Mouse (Mus musculus): Measurements from ENCODE around the gene Gm38392.
A peak's percentile ranks its signal among the peaks of the same experiment; 100 is the strongest.
"Not testable (repeated sequence)": the region's sequence is repeated elsewhere in the genome, so short reads cannot be mapped to it uniquely, and the experiment has no call there.

The Gm38392 gene

GRCm38 (mm10) chr3:88287110-88287509, at the start of gene Gm38392:
Gm38392 (minus strand) TSS chr3:88287210.
- DNase-seq, result no peak

GRCm38 (mm10) chr3:88336058-88337013, 49.3 kb upstream of the Gm38392 start, which contains the start of the genes Tmem79 and Smg5:
Tmem79 (minus strand) TSS chr3:88336148.
Smg5 (plus strand) TSS chr3:88336260.
- DNase-seq, result peak; percentile 96

- peak; percentile 47 for DNase-seq
Observed at GRCm38 (mm10) chr3:88335436-88336053, 48.5 kb upstream of the Gm38392 start.

- no peak for DNase-seq
Observed at GRCm38 (mm10) chr3:88334902-88335435, 48.0 kb upstream of the Gm38392 start.

- DNase-seq, result peak; percentile 80
Observed at GRCm38 (mm10) chr3:88334029-88334658, 47.1 kb upstream of the Gm38392 start.

GRCm38 (mm10) chr3:88331282-88331681, 44.3 kb upstream of the Gm38392 start:
- peak; percentile 78 for DNase-seq

- DNase-seq, result no peak
Observed at GRCm38 (mm10) chr3:88328956-88329355, 41.9 kb upstream of the Gm38392 start.

GRCm38 (mm10) chr3:88324951-88325405, 38.0 kb upstream of the Gm38392 start, which contains the start of gene Glmp:
Glmp (plus strand) TSS chr3:88325023.
- DNase-seq, result peak; percentile 66

- no peak for DNase-seq
Observed at GRCm38 (mm10) chr3:88299172-88299571, 12.2 kb upstream of the Gm38392 start.

GRCm38 (mm10) chr3:88297321-88297851, 10.4 kb upstream of the Gm38392 start:
- peak; percentile 45 for DNase-seq

- DNase-seq, result peak; percentile 96
Observed at GRCm38 (mm10) chr3:88296561-88297318, 9.7 kb upstream of the Gm38392 start, which contains the start of the genes Tsacc and Cct3. Tsacc (minus strand) TSS chr3:88296999. Cct3 (plus strand) TSS chr3:88297116.

GRCm38 (mm10) chr3:88296110-88296560, 9.1 kb upstream of the Gm38392 start:
- no peak for DNase-seq

- DNase-seq, result not testable (repeated sequence)
Observed at GRCm38 (mm10) chr3:88295272-88295671, 8.3 kb upstream of the Gm38392 start.

- DNase-seq, result peak; percentile 15
Observed at GRCm38 (mm10) chr3:88291970-88292369, 5.0 kb upstream of the Gm38392 start.

- DNase-seq, result not testable (repeated sequence)
Observed at GRCm38 (mm10) chr3:88288133-88288713, 1.2 kb upstream of the Gm38392 start.

- not testable (repeated sequence) for DNase-seq
Observed at GRCm38 (mm10) chr3:88285565-88285895, 1.5 kb downstream of the Gm38392 start.

GRCm38 (mm10) chr3:88284815-88285564, 2.0 kb downstream of the Gm38392 start:
- not testable (repeated sequence) for DNase-seq

GRCm38 (mm10) chr3:88281141-88281916, 5.7 kb downstream of the Gm38392 start:
- DNase-seq, result not testable (repeated sequence)

- no peak for DNase-seq
Observed at GRCm38 (mm10) chr3:88280035-88280434, 7.0 kb downstream of the Gm38392 start.
